Mouse (Mus musculus): ENCODE measurements around the gene Arid3a.

The Arid3a gene

GRCm38 (mm10) chr10:79995636-79996035 lies 68.8 kb downstream of the Arid3a start:
- no peak for DNase-seq (ENCODE audit: low spot score in 2 of 2)

- peak; percentile 95 to 99 for DNase-seq (ENCODE audit: low spot score in 2 of 2)
Measured at GRCm38 (mm10) chr10:79996272-79997033, 69.6 kb downstream of the Arid3a start, which contains the start of gene Abca7. Abca7 (plus strand) TSS chr10:79996494.

DNA sequence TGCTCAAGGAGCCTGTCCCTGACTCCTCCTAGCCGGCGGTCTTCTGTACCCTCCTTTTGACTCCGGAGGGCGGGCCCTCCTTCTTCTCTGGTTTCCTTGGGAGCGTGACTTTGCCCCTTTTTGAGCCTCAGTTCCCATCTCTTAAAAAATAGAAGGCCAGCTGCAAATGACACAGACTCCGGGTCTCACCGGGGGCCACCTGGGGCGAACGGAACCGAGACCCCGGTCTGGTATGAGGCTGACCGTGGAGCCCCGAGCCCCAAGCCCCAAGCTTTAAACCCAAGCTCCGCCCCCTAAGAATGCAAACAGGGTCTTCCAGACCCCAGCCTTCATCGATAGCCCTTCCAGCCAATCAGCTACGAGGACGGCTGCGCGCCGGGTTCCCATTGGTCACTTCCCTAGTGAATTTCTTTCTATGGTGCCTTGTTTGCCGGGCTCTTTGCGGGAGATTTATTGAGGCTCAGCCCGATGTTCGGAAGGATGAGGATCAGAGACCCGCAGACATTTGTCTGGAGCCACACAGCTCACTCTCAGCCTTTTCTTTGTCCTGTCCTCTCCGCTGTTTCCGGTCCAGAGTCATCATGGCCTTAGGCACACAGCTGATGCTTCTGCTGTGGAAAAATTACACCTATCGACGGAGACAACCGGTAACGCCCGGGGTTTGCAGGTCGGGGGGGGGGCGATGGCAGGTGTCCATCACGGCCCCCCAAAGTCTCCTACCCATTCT lies 70.4 kb downstream of the Arid3a start:
- peak; percentile 75 to 76 for DNase-seq (ENCODE audit: low spot score in 2 of 2)

- no peak for DNase-seq (ENCODE audit: low spot score in 2 of 2)
Measured at GRCm38 (mm10) chr10:79997819-79998218, 71.0 kb downstream of the Arid3a start.

DNA sequence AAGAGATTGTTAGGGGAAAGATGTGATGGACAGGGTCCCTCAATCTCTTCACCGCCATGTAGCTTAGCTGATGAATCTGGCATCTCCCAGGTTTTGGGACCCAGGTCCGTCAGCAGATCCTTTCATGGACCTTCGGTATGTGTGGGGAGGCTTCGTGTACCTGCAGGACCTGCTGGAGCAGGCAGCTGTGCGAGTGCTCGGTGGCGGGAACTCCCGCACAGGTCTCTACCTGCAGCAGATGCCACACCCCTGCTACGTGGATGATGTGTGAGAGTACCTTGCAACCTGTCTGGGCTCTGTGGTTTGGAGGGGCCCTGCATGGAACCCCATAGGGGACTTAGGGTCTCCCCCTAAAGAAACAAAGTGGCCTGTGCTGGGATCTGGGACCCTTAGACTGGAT lies 75.1 kb downstream of the Arid3a start:
- no peak for DNase-seq (ENCODE audit: low spot score in 2 of 2)

GRCm38 (mm10) chr10:80002829-80003228 lies 76.0 kb downstream of the Arid3a start:
- no peak for DNase-seq (ENCODE audit: low spot score in 2 of 2)

DNA sequence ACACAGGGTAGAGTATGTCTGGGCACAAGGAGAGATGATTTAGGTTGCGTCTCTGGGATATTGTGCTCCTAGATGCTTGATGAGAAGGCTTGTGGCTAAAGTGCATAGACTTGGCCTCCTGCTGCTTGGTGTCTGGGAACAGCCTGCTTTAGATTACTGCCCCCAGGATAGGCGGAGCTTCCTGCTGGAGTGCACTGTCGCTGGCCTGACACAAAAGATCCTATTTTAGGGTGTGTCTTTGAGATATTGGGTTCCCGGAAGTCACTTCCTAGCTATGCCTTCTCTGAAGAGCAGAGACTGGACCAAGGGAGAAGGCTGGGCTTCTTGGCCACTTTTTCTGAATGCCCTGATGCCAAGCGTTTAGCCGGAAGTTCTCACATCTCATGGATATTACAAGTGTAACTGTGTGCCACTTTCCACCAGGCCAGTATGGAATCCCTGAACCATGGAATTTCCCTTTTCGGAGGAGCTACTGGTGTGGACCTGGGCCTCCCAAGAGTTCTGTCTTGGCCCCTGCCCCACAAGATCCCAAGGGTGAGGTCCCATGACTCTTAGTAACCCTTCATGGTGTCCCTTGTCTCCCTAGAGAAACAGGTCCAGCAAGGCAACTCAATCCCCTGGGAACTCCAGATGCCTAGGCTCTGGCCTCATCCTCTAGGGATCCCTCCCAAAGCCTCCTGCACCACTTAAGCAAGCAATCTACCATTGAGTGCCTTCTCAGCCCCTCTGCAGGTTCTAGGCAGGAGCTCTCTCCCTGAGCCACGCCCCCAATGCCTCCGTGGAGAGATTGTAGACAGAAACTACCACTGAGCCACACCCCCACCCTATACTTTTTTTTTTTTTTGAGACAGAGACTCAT lies 76.8 kb downstream of the Arid3a start:
- DNase-seq (ENCODE audit: low spot score in 2 of 2), result no peak

DNA sequence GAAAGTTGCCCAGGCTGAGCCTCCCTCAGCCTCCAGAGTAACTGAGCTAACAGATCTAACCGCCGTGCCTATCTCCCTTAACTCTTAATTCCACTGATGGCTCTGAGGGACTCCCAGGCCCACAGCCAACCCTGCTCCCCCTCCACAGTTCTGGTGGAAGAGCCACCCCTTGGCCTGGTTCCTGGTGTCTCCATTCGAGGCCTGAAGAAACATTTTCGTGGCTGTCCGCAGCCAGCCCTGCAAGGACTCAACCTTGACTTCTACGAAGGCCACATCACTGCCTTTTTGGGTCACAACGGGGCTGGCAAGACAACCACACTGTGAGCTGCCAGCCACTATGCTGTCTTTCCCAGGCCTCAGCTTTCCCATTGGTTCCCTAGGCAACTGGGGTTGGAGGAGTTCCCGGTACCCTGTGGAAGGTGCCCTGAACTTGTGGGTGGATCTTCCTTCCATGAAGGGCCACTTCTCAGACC lies 77.4 kb downstream of the Arid3a start:
- no peak for DNase-seq (ENCODE audit: low spot score in 2 of 2)
